Mouse (Mus musculus): Measurements from ENCODE around the gene Slc2a4.
A peak's percentile ranks its signal among the peaks of the same experiment; 100 is the strongest.
"Not testable (repeated sequence)": the region's sequence is repeated elsewhere in the genome, so short reads cannot be mapped to it uniquely, and the experiment has no call there.

Gene Slc2a4

DNA sequence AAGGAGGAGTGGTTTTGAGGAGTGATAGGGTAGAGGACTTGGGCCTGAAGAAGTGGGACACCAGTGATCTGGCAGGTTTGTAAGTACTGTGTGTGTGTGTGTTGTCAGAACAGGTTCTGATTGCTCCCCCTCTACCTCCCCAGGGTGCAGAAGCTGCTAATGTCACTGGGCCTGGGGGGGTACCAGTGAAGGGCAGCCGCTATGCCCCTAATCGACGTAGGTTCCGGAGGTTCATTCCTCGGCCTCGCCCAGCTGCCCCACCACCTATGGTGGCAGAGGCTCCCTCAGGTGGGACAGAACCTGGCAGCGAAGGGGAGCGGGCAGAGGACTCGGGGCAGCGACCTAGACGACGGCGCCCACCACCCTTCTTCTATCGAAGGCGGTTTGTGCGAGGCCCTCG lies 8.3 kb downstream of the Slc2a4 start:
- no peak for DNase-seq (ENCODE audit: low spot score in 2 of 2)

DNA sequence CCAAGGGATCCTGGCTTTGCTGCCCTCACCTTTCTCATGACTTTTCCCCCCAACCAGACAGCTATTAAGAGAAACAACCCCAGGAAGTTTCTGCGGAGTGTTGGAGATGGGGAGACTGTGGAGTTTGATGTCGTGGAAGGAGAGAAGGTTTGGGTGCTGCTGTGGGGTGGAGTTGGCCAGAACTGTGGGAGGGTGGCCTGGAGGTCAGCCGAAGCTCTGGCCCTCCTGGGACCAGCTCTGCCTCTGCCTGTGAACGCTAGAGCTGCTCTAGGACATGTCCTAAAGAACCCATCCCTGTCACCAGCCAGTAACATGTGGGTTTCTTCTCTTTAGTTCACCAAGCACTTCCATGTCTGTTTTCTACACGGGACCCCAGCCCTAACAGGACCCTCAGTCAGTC lies 8.8 kb downstream of the Slc2a4 start:
- no peak for DNase-seq (ENCODE audit: low spot score in 2 of 2)

DNA sequence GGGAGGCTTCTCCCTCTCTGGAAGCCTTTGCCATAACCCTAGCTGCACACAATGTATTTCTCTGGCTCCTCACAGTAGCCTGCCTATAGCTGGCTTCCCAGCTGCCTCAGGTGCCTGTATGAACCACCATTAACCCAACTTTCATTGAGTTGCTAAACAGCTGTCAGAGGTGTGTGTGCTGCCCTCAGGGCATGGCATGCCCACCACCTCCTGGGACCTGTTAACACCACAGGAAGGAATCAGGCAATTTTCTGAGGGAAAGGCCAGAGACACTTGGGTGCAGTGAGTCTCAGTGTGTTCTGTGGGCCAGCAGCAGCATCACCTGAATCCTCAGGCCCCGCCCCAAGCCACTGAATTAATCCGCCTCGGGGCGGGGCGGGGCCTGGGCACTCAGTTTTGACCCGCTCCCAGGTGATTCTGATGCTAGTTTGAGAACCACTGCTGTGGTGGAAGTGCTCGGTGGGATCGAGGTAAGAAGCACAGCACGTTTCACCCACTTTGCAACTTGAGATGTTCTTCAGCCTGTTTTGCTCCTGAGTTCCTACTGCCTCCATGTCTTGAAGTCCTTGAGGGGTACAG lies 9.5 kb downstream of the Slc2a4 start:
- DNase-seq (ENCODE audit: low spot score in 2 of 2): no peak

DNA sequence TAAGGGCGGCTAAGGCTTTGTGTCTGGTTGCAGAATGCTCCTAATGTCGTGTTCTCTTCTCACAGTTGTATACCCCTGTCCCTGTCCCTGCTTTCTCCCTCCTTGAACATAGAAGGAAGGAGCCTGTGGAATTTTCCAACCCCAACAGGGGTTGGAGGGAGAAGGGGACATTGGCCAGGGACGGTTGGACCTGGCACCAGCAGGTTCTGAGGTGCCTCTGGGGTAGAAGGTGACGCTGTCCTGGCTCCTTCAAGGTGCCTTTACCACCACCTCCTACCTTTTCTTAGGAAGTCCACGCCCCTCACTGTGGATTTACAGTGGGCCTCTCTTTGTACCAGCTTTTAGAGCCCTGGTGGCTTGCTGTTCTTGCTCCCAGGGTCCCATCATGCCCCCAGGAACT lies 10.2 kb downstream of the Slc2a4 start:
- no peak for DNase-seq (ENCODE audit: low spot score in 2 of 2)

DNA sequence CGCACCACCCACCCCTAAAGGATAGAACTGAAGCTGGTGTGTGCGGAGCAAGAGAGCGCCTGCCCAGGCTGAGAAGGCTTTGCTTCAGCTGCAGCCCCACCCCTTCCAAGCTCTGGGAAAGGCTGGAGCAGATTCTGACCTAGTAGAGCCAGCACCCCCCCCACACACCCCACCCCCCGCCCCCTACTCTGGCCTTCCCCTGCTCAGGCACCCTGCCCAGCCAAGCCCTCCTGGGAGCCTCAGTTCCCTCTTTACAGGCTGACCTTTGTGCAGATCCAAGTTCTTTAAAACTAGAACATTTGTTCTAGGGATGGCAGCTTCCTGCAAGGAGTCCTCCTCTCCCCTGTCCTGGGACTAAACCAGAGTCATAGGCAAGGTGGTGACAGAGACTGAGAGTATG lies 10.6 kb downstream of the Slc2a4 start:
- DNase-seq (ENCODE audit: low spot score in 2 of 2): no peak

DNA sequence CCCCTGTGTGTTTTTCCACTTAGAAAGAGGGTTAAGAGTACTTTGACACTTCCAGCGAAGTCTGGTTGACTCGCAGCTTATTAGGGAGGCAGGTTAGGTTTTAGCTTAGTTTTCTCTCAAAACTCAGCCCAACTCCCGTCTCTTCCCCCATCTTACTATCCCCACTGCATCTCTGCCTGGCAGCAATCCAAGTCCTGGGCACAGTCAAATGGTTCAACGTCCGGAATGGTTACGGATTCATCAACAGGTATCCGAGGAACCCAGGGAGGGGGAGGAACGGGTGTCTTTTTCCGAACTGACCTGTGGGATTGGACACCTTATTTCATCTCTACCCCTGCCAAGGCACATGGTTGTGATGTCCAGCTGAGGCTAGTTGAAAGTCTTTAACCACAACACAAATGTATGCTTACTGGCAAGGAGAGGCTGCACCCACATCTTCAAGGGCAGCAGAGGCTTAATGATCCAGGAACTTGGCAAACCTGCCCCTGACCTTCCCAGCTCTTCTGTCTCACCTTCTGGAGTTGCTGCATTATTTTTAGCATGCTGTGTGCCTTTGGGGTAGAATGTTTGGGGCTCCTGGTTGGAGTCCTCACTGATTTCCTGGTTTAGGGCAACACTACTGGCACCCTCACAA lies 11.2 kb downstream of the Slc2a4 start:
- no peak for DNase-seq (ENCODE audit: low spot score in 2 of 2)

DNA sequence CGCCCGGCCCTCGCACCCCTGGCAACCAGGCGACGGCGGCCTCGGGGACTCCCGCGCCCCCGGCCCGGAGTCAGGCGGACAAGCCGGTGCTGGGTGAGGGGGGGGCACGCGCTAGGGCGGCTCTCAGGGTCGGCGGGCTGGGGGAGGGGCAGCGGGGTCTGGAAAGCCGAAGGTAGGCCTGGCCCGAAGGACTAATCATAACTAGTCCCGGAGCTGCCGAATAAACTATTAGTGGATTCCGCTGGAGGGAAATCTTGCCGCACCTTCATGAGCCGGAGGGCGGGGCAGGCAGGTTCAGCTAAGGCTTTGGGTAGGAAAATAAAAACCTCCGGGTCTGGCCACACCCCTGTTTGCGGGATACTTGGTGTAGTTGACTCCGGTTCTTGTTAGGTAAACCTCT lies 11.8 kb downstream of the Slc2a4 start:
- DNase-seq (ENCODE audit: low spot score in 2 of 2): no peak

DNA sequence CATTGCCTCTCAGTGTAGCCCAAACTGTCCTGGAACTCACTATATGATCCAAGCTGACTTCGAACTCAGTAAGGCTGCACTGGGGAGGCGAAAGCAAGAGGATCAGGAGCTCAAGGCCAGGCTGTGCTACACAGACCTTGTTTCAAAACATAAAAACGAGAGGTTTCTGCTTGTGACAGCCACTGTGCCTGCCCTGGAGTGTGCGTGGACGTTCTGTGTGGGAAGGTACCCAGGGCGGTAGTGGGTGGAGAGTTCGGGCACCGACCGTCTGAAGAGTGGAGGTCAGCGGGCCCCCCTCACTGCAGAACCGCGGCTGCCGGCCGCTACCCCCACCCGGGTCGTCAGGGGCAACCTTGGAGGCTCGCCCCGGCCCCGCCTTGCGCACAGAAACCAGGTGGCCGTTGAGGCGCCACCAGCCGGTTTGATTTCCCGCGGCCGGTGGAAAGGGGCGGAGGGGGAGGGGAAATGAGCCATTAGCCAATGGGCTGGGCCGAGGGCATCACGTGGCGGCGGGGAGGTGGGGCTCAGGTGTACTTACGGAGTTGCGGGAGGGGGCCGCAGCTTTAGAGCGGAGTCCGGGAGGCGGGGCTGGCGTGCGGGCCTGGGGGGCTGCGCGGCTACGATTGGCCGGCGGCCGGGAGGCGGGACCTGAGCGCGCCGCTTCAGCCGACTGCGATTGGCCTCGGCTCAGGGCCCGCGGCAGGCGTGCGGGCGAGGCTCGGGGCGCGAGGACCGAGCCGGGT lies 12.7 kb downstream of the Slc2a4 start, which contains the start of gene Ybx2:
Gene Ybx2, plus strand, starts transcription at position 660 of the 743 bp plus-strand sequence.
- DNase-seq (ENCODE audit: low spot score in 2 of 2): peak; percentile 82 to 87

DNA sequence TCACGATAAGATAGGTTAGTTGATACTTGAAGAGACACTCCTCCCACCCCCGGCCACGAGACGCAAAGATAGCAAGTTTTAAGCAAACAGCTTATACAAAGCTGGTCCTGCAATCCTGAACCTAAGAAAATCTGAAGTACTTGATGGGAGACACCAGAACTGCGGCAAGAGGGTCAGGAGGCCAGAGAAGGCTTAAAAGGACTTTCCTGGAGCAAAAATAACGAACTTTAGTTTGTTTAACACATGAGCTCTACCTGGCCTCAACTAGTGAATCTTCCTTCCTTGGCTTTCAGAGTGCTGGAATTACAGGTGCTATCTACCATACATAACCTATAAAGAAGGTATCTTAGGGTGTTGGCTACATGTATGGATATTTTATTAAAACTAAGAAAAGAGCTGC lies 13.3 kb downstream of the Slc2a4 start:
- DNase-seq (ENCODE audit: low spot score in 2 of 2): no peak

DNA sequence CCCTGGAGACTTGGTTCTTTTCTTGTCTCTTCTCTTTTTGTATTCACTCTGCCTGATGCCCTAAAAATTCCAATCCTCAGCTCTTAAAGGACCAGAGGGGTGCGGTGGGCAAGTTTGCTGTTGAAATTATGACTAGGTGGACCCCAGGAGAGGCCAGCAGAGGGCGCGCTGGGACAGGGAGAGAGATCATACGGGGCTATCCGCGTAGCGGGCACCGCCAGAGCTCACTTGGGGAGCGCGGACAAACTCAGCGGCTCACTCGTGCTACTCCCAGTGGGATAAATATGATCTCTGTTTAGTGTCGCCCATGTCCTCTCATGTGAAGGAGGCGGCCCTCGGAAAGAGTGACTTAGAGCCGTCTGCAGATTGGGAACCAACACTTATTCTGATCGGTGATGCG lies 13.8 kb downstream of the Slc2a4 start:
- peak; percentile 79 to 90 for DNase-seq (ENCODE audit: low spot score in 2 of 2)

DNA sequence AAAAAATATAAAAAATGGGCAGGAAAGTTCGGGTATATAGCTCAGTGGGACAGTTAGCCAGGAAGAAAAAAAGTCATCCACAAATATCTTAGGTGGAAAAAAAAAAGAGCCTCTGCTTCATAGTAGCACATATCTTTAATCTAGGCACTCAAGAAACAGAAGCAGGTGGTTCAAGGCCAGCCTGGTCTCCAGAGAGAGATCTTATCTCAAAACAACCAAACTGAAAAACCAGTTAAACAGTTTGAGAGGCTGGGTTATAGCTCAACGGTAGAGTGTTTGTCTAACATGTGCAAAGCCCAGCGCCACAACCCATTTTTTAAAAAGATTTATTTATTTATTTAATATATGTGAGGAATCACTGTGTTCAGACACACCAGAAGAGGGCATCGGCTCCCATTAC lies 14.9 kb downstream of the Slc2a4 start:
- DNase-seq (ENCODE audit: low spot score in 2 of 2): no peak

DNA sequence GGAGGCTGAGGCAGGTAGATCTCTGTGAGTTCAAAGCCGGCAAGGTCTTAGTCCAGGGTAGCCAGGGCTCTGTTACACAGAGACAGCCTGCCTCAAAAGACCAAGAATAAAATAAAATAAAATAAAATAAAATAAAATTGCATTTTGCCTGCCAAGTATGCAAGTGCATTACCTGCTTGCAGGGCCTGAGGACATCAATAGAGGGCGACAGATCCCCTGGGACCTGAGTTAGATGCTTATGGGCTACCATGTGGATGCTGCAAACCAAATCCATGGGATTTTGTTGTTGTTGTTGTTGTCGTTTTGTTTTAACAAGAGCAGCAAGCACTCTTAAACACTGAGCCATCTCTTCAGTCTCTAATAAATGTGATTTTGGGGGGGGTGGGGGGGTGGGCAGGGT lies 15.7 kb downstream of the Slc2a4 start:
- DNase-seq (ENCODE audit: low spot score in 2 of 2): no peak

DNA sequence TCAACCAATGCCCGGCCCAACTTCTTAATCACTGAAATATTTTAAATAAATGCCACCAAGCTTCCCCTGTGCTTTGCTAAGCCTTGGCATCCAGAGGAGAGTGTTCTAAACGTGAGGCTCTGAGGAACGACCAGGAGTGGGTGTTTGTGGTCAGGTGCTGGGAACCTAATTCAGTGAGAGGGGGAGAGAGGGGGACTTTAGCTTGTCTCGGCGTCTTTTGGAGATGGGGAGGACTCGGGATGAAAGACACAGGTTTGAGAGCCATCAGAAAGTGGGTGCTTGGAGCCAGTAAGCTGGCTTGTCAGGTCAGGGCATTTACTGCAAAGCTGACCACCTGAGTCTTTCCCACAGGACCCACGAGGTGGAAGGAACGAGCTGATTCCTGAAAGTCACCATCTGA lies 16.2 kb downstream of the Slc2a4 start:
- DNase-seq (ENCODE audit: low spot score in 2 of 2): no peak

DNA sequence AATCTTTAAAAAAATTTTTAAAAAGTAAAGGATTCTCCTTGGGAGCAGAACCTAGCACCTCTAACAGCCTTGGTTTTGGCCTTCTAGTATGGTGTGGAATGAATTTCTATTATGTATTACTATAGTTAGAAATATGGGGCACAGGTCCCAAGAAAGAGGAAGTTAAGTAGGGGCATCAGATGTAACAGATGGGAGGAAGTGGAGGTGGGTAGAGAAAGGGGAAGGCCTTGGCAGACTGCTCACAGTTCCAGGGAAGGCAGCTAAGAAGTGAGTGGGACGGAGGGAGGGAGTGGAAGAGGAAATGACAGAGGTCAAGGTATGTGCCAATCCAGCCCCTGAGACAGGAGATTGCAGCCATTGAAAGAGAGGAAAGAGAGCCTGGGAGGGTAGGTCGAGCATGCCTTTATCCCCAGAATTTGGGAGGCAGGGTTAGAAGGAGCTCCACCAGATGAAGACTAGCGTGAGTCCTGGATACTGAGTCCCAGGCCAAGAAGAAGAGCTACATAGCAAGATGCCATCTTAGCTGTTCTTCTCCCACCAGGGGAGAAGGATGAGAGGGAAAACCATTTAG lies 16.9 kb downstream of the Slc2a4 start:
- peak; percentile 59 to 67 for DNase-seq (ENCODE audit: low spot score in 2 of 2)

DNA sequence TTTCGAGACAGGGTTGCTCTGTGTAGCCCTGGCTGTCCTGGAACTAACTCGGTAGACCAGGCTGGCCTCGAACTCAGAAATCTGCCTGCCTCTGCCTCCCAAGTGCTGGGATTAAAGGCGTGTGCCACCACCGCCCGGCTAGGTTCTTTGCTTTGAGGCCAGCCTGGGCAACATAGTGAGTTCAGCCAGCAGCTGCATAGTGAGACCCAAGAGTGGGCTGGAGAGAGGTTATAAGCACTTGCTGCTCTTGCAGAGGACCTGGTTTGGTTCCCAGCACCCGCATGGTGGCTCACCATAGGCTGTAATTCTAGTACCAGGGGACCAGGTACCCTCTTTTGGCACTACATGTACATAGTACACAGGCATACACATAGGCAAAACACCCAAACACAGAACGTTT lies 17.8 kb downstream of the Slc2a4 start:
- not testable (repeated sequence) for DNase-seq (ENCODE audit: low spot score in 2 of 2)

DNA sequence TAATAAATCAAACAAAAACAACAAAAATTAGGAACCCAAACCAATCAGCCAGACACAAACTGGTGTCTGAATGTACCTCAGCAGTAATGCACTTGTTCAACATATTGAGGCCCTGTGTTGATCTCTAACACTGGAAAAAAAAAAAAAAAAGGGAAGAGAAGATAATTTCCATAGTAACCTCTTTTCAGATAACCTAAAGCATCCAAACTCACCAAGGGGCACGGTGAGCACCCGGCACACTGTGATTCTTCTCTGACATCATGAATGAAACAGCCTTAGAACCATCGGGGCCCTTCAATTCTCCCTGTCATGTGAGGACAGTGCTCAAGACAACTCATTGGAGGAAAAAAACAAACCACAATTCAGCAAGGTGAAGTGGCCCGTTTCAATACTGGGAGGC lies 18.3 kb downstream of the Slc2a4 start:
- no peak for DNase-seq (ENCODE audit: low spot score in 2 of 2)

DNA sequence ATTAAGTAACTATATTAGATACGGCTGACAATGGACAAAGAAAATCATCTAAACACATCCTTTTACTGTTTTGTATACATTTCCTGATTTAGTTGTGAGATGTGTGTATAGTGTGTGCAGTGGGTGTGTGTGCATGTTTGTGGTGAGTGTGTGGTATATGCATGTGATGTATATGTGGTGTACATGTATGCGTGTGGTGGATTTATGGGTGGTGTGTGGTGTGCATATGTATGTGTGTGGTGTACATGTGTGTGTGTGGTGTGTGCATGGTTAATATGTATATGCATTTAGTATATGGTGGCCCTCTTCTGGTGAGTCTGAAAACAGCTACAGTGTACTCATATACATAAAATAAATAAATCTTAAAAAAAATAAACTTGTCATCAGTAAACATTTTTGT lies 20.5 kb downstream of the Slc2a4 start:
- no peak for DNase-seq (ENCODE audit: low spot score in 2 of 2)

DNA sequence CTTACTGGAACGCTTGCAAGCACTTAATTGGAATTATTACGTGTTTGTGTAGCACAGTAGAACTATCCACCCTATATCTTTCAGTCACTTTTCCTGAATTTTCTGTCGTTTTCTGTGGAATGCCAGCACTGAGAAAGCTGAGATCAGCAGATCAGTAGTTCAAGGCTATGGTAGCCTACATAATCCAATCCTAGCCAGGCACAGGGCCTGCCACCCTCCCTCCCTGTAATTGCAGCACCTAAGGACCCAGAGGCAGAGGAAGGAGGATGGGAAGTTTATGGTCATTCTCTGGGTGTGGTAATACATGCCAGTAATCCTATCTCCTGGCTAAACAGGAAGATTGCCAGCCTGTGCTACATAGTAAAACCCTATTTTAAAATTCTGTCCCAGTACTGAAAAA lies 25.2 kb downstream of the Slc2a4 start:
- no peak for DNase-seq (ENCODE audit: low spot score in 2 of 2)

DNA sequence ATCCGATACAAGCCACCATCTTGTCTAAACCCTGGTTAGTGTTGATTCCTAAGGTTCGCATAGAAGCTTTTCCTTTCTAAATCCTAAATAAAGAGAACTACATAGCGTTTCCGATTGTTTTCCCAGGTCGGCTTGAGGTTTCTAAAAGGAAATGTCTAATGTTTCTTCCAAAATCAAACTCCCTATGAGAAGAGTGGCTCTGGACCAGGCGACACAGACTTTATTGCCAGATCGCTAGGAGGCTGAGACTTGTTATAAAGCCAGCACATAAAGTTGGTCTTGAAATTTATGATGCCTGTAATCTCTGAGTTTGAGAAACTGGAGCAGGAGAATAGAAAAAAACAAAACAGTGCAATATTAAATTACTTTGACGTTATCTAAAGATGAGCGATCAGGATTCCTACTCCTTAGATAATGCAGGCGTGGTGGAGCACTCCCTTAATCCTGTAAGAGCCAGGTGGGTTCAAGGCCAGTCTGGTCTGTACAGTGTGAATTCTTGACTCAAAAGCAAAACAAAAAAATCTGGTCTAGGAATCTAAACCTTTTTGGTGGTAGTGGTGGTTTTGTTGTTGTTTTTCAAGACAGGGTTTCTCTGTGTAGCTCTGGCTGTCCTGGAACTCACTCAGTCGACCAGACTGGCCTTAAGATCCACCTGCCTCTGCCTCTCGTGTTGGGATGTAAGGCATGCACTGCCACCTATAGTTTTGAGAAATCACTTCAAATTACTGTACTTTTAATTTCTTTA lies 25.8 kb downstream of the Slc2a4 start:
- DNase-seq (ENCODE audit: low spot score in 2 of 2): no peak

DNA sequence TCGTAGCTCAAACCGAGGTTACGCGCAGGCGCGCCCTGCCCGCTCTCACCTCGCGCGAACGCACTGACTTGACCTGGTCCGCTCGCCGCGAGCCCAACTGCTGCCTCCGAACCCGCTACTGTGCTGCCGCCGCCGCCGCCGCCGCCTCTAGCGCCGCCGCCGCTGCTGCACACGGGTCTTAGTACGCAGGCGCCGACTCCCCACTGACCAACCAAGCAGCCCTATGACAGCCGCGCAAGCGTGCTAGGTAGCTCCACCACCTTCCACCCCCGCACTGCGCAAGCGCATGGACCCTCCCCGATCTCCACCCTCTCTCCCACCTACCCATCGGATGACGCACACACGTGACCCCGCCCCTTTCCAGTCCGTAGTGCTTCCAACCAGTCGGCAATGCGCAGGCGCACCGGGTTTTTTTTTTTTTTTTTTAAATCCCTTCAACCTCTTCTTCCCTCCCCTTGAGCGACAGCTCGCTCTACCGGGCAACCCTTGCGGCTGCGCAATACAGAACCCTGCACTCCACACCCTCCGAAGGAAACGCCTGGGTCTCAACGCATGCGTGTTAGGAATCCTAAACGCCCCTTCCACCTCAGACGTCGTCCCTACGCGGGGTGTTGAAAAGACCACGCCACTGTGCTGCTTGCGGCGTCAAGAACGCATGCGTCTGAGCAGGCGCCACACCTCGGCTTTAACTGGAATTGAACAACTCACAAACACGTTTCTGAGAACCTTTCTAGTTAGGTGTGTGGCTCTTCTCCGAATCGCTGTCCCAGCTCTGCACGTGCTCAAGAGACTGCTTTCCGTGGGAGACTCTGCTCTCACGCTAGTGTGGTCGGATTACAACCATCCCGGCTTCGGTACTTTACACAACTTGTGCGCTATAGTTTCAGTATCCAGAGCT lies 26.6 kb downstream of the Slc2a4 start, which contains the start of gene Eif5a:
Gene Eif5a, minus strand, starts transcription at position 845 of the 898 bp plus-strand sequence.
- peak; percentile 100 for DNase-seq (ENCODE audit: low spot score in 2 of 2)

Data from spleen, postnatal 36 days (tissue).